Mouse (Mus musculus) hindbrain, embryonic 10.5 days (tissue): Measurements from ENCODE around the gene Plxna4. TPM values are rescaled to one million over a fixed set of nuclear protein-coding genes. Genes with fewer than 3 reads are reported as not detected.

Source experiments
- DNase-seq: peaks from one replicate; pipeline ENCODE4 v3.0.0-alpha.2; 2017; ENCODE audit warnings: low spot score
- H3K27ac ChIP-seq: fragments of 300-500 bp; sonication (generic); 2 replicates; pipeline ENCODE4 v1.5.1; 2016; ENCODE audit warnings: mild to moderate bottlenecking, moderate library complexity
- H3K27me3 ChIP-seq: fragments of 300-500 bp; sonication (generic); 2 replicates; pipeline ENCODE4 v1.6.1; 2016; ENCODE audit warnings: mild to moderate bottlenecking; ENCODE audit not compliant: poor library complexity, insufficient read depth, severe bottlenecking
- H3K36me3 ChIP-seq: fragments of 300-500 bp; sonication (generic); 2 replicates; pipeline ENCODE4 v1.6.1; 2016; ENCODE audit warnings: mild to moderate bottlenecking, moderate library complexity
- H3K4me1 ChIP-seq: fragments of 300-500 bp; sonication (generic); replicated peaks from 2 replicates; pipeline ENCODE4 v1.6.1; 2016; ENCODE audit warnings: mild to moderate bottlenecking
- H3K4me3 ChIP-seq: fragments of 300-500 bp; sonication (generic); 2 replicates; pipeline ENCODE4 v1.5.1; 2016; ENCODE audit warnings: mild to moderate bottlenecking, moderate library complexity
- H3K9me3 ChIP-seq: fragments of 300-500 bp; sonication (generic); 2 replicates; pipeline ENCODE4 v1.6.1; 2016; ENCODE audit warnings: mild to moderate bottlenecking, moderate library complexity
- WGBS: fragments of 180-500 bp; shearing (Covaris S2); methylation state at CpG from one replicate; pipeline ENCODE4 v1.1.7; 2016; 5-methylcytosine and 5-hydroxymethylcytosine counted together
- polyA plus RNA-seq: library from polyadenylated mRNA; unstranded; fragments of >200 nt; fragmentation: Nextera tagmentation; extraction: Ambion mirVana; gene quantifications from 2 replicates; pipeline ENCODE4 v1.2.1, GENCODE M21; 2016

Plxna4 gene
- polyA plus RNA-seq, 1 experiment from 2014 or later: 3.8 TPM

GRCm38 (mm10) chr6:32224007-32224703 lies 363.8 kb downstream of the Plxna4 start:
- Histone ChIP-seq H3K4me1 (peaks cover 12% of the 10 kb centered on the region; the same call in 1 of the 2 replicates), H3K27me3 (no peaks in the 10 kb centered on the region), H3K27ac (no peak overlapping the region), H3K9me3 (no peaks in the 10 kb centered on the region), H3K36me3 (no peaks in the 10 kb centered on the region), H3K4me3 (no peak overlapping the region)
- DNase-seq: no peak
- 81% methylated on average over 7 of the region's 7 CpGs for WGBS

DNA sequence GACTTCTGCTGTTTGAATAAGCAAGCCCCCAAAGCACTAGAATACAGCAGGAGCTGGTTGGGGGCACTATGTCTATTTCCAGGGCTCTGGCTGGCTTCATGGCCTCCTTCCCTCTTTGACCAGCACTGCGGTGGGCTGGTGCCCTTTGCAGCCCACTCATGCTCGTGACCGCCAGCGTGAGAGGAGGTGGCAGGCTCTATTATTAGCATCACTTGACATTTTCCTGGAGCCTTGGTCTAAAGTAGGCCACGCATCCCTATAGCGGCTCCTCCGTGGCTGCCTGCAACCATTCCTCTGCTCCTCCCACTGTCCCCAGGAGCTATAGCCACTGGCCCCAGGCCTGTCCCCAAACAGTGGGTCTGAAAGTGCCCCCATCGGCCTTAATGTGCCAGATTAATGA lies 367.2 kb downstream of the Plxna4 start:
- Histone ChIP-seq H3K4me3 (no peak overlapping the region), H3K27me3 (no peaks in the 10 kb centered on the region), H3K4me1 (no peaks in the 10 kb centered on the region; the same call in 1 of the 2 replicates), H3K9me3 (no peaks in the 10 kb centered on the region), H3K36me3 (no peaks in the 10 kb centered on the region), H3K27ac (no peak overlapping the region)
- WGBS: 89% methylated on average over 8 of the region's 8 CpGs
- DNase-seq: no peak

DNA sequence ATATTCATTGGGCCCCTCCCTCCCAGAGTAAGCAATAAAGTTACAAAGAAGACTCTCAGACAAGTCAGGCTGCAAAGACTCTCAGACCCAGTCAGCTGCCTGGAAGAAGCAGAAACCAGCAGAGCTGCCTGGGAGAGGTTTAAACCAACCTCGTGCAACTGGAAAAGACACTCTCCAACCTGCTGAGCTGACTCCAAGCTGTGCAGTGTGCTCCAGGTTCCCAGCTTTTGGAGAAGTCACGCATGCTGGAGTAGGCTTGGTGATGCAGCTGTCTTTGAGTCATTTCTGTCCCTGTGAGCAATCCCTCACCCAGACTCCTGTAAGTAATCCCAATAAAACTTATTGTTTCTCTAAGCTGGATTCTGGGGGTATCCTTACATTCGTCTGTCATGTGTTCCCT lies 369.4 kb downstream of the Plxna4 start:
- H3K9me3 ChIP-seq: no peaks in the 10 kb centered on the region
- no peak for DNase-seq
- H3K36me3 ChIP-seq: no peaks in the 10 kb centered on the region

GRCm38 (mm10) chr6:32212439-32212838 lies 375.6 kb downstream of the Plxna4 start:
- Histone ChIP-seq H3K27ac (no peak overlapping the region), H3K4me1 (0 out of 2 replicates have a peak, but pooled peaks cover 3% of the 10 kb centered on the region), H3K36me3 (no peaks in the 10 kb centered on the region), H3K4me3 (no peak overlapping the region), H3K27me3 (no peaks in the 10 kb centered on the region), H3K9me3 (no peaks in the 10 kb centered on the region)
- 54% methylated on average over 4 of the region's 4 CpGs for WGBS
- no peak for DNase-seq

More for the DNA sequence above, 369.4 kb downstream of the Plxna4 start:
- WGBS: 83% methylated on average over 3 of the region's 3 CpGs
- Histone ChIP-seq H3K4me3 (no peak overlapping the region), H3K4me1 (no peaks in the 10 kb centered on the region; the same call in 1 of the 2 replicates), H3K27ac (no peak overlapping the region), H3K27me3 (no peaks in the 10 kb centered on the region)

- Histone ChIP-seq H3K9me3 (no peaks in the 10 kb centered on the region), H3K36me3 (no peaks in the 10 kb centered on the region), H3K4me1 (0 out of 2 replicates have a peak, but pooled peaks cover 3% of the 10 kb centered on the region), H3K27ac (no peak overlapping the region), H3K4me3 (no peak overlapping the region), H3K27me3 (no peaks in the 10 kb centered on the region)
- DNase-seq: no peak
- 77% methylated on average over 7 of the region's 7 CpGs for WGBS
Measured at GRCm38 (mm10) chr6:32210139-32210538, 377.9 kb downstream of the Plxna4 start.

DNA sequence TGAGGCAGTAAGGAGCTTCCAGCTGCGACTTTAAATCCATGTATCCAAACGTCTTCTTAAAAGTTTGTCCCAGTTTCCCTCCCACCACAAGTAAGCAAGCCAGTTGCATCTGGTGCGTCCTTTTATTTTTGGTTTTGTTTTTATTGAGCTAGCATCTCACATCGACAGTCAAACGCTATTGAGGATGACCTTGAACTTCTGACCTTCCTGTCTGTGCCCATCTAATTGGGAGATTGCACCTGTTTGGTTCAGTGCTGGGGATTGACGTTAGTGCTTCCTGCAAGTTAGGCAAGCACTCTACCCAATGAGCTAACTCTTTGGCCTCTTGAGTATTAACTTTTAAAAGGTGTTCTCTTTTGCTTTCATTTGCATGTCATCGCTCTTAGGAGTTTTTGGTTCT lies 379.0 kb downstream of the Plxna4 start:
- H3K9me3 ChIP-seq: no peaks in the 10 kb centered on the region
- 0 out of 2 replicates have a peak, but pooled peaks cover 3% of the 10 kb centered on the region for H3K4me1 ChIP-seq
- H3K27ac ChIP-seq: no peak overlapping the region
- H3K27me3 ChIP-seq: no peaks in the 10 kb centered on the region
- DNase-seq: no peak
- 86% methylated on average over 7 of the region's 7 CpGs for WGBS
- H3K4me3 ChIP-seq: no peak overlapping the region
- no peaks in the 10 kb centered on the region for H3K36me3 ChIP-seq

- no peaks in the 10 kb centered on the region for H3K9me3 ChIP-seq
- H3K4me1 ChIP-seq: no peaks in the 10 kb centered on the region
- no peak overlapping the region for H3K4me3 ChIP-seq
- no peak overlapping the region for H3K27ac ChIP-seq
- 88% methylated on average over 4 of the region's 4 CpGs for WGBS
- no peak for DNase-seq
- no peaks in the 10 kb centered on the region for H3K36me3 ChIP-seq
- no peaks in the 10 kb centered on the region for H3K27me3 ChIP-seq
Measured at GRCm38 (mm10) chr6:32204253-32204652, 383.7 kb downstream of the Plxna4 start.

DNA sequence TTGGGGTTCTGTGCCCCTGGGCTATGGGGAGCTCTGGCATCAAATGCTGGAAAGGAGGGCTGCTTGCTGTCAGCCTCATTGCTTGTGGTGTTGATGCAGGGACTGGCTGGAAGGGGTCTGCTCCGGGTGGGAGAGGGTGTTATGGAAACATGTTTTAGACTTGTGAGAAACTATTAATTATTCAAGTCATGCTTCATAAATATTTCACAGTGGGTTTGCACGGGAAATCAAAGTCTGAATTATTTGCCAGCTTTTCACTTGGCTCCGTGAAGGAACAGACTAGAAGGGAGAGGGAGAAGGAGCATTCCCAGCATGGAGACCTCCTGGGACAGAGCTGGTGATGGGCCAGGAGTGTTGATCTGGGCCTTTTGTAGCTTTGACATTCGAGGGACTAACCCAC lies 384.6 kb downstream of the Plxna4 start:
- no peaks in the 10 kb centered on the region for H3K9me3 ChIP-seq
- no peak for DNase-seq
- WGBS: 56% methylated on average over 4 of the region's 4 CpGs
- H3K4me3 ChIP-seq: no peak overlapping the region
- H3K27ac ChIP-seq: no peak overlapping the region
- H3K4me1 ChIP-seq: no peaks in the 10 kb centered on the region
- no peaks in the 10 kb centered on the region for H3K36me3 ChIP-seq
- H3K27me3 ChIP-seq: no peaks in the 10 kb centered on the region

GRCm38 (mm10) chr6:32202664-32203192 lies 385.3 kb downstream of the Plxna4 start:
- DNase-seq: no peak
- H3K9me3 ChIP-seq: no peaks in the 10 kb centered on the region
- WGBS: 55% methylated on average over 1 of the region's 1 CpGs
- no peaks in the 10 kb centered on the region for H3K4me1 ChIP-seq
- H3K27ac ChIP-seq: no peak overlapping the region
- H3K4me3 ChIP-seq: no peak overlapping the region
- H3K36me3 ChIP-seq: no peaks in the 10 kb centered on the region
- no peaks in the 10 kb centered on the region for H3K27me3 ChIP-seq

GRCm38 (mm10) chr6:32201506-32201905 lies 386.5 kb downstream of the Plxna4 start:
- Histone ChIP-seq H3K27ac (no peak overlapping the region), H3K36me3 (no peaks in the 10 kb centered on the region)

GRCm38 (mm10) chr6:32199616-32200015 lies 388.4 kb downstream of the Plxna4 start:
- Histone ChIP-seq H3K4me3 (no peak overlapping the region), H3K27me3 (no peaks in the 10 kb centered on the region), H3K4me1 (peaks cover under 1% of the 10 kb centered on the region; the same call in 1 of the 2 replicates), H3K27ac (no peak overlapping the region), H3K9me3 (no peaks in the 10 kb centered on the region), H3K36me3 (no peaks in the 10 kb centered on the region)
- no peak for DNase-seq
- WGBS: 79% methylated on average over 2 of the region's 2 CpGs

More at GRCm38 (mm10) chr6:32201506-32201905, 386.5 kb downstream of the Plxna4 start:
- no peaks in the 10 kb centered on the region for H3K27me3 ChIP-seq
- no peak for DNase-seq
- H3K4me1 ChIP-seq: no peaks in the 10 kb centered on the region
- no peaks in the 10 kb centered on the region for H3K9me3 ChIP-seq
- H3K4me3 ChIP-seq: no peak overlapping the region

- Histone ChIP-seq H3K9me3 (no peaks in the 10 kb centered on the region), H3K4me1 (peaks cover 4% of the 10 kb centered on the region; the same call in 1 of the 2 replicates), H3K27ac (no peak overlapping the region), H3K27me3 (no peaks in the 10 kb centered on the region), H3K4me3 (no peak overlapping the region), H3K36me3 (0 out of 2 replicates have a peak, but pooled peaks cover 4% of the 10 kb centered on the region)
- WGBS: 89% methylated on average over 9 of the region's 9 CpGs
- no peak for DNase-seq
Measured at GRCm38 (mm10) chr6:32196913-32197312, 391.1 kb downstream of the Plxna4 start.

DNA sequence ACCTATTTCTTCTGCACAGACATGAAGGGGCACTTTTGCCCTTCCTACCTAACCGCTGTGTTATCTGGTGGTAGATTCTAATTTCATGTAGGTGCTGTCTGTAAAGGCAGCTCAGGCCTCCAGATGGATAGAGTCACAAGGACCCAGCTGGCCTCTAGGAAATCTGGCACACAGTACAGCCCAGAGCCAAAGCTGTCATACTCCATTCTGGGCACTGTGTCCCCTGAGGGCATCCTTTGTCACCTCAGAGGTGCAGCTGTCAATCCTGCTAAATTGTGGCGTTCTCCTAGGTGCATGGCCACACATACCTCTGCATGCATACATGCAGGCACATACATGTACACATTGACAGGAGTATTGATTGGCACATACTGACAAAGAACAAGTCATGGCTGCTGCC lies 394.9 kb downstream of the Plxna4 start:
- no peak overlapping the region for H3K4me3 ChIP-seq
- no peak overlapping the region for H3K27ac ChIP-seq
- DNase-seq: no peak
- no peaks in the 10 kb centered on the region for H3K27me3 ChIP-seq
- WGBS: 83% methylated on average over 2 of the region's 2 CpGs
- no peaks in the 10 kb centered on the region for H3K9me3 ChIP-seq
- peaks cover 4% of the 10 kb centered on the region; the same call in 1 of the 2 replicates for H3K4me1 ChIP-seq
- 0 out of 2 replicates have a peak, but pooled peaks cover 8% of the 10 kb centered on the region for H3K36me3 ChIP-seq
